Mouse (Mus musculus) neutrophil, adult 5-6 weeks (primary cell): ENCODE measurements at regions not wholly inside any gene's neighbourhood (a gene's known extent, or its start where the extent isn't known, plus 50 kb on each side); places are given as distances from the start of the nearest gene placed in this dataset.

Experiments
- ATAC-seq: fragments of 151-379, 151-347 bp; 2 replicates; pipeline ENCODE4 v1.8.0; 2017; ENCODE audit warnings: mild to moderate bottlenecking, moderate TSS enrichment; ENCODE audit not compliant: insufficient number of reproducible peaks, poor library complexity, low FRiP score, severe bottlenecking; ENCODE audit errors: extremely low read depth

DNA sequence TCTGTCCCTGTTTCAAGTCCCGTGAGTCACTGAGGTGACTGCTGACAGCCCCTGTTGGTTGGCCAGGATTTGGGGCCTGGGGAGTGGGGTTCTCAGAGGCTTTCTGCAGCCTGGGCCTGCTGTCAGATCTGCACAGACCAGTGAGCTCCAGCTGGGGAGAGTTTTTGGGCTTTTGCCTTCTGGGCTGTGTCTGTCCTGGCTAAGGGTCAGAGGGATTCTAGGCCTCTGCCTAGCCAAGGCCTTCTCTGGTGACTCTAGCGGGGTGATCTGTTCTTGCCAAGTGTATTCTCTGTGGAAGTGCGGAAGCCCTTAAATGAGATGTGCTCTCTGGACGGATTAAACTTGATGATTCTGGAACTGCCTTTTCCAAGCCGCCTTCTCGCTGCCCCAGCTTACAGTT, 131.2 kb upstream of the Pitx1 start:
- ATAC-seq: no peak

GRCm38 (mm10) chr13:55963005-55963620, 127.1 kb upstream of the Pitx1 start:
- ATAC-seq: peak; percentile 56; the same call in 1 of the 2 replicates

DNA sequence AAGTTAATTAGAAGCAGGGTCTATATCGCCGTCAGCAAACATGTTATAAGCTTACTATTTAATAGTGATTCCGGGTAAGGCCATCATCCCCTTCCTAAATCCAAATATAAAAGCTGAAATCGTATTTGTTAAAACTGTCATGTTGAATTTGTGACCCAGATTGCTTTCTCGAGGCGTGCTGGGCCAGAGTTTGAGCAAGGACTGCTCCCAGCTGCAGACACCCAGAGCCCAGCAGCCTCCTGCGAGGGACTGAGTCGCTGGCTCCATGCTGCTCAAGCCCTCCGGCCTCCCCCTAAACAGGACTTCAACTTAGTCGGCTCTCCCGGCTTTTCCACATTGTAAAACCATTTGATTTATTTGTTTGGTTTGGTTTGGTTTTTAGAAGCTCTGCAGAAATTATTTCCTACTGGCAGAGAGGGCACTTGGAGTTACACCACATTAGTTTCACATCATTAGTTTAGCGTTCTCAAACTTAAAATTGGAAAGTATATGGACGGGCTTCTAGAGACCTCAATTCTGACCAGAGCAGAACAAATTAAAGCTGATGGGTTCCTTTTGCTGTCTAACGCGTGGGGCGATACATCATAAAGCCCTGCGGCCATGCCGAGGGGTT, 126.4 kb upstream of the Pitx1 start:
- ATAC-seq: no peak

DNA sequence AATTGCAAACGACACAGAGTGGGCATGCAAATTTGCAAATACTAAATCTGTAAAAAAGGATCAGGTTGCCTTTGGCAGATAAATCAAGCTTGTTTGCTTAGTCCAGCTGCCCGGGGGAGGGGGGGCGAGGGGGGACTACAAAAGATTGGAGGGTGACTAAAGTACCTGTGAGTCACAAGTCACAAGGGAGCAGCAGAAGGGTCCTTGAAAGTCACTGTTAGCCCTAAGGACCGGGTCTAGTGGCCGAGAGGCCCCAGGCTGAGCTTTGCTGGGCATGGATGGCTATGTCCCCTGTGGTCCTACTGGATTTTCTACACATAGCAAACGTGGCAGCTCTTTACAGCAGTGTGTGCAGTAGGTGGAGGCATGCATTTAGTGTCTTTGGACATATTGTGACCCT, 118.4 kb upstream of the Pitx1 start:
- no peak for ATAC-seq

GRCm38 (mm10) chr13:55953426-55953825, 117.4 kb upstream of the Pitx1 start:
- ATAC-seq: no peak

DNA sequence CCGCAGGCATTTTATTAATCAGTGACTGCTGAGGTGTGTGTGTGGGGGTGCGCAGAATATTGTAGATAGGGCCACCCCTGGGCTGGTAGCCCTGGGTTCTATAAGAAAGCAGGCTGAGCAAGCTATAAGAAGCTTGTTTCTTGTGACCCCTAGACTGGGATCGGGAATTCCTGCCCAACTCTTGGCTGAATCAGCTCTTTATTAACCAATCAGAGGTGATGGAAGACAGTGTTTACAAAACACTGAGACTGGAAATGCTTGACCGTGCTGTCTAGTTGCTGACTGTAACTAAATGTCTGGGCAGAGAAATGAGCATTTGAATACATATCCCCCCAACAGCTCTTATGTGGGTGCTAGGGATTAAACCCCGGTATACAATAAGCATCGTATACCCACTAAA, 114.8 kb upstream of the Pitx1 start:
- no peak for ATAC-seq

DNA sequence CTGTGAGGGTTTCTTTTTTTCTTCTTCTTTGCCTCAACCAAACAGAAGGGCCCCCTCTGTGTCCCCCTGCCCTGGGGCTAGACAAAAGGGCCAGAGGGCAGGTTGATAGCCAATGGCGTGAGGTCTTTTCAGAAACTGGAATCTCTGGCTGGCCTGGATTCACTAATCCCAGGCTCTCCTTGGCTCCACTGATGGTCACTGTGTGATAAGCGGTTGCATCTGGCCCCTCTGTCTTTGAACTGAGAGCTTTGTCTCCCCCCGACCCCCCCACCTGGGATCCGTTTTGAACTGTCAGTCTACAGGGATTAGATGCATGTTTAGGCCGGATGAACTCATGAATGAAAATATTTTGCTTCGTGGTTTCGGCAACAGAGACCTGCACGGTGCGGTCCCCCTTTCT, 112.6 kb upstream of the Pitx1 start:
- ATAC-seq: no peak

- ATAC-seq: no peak
Measured at GRCm38 (mm10) chr13:55948144-55948543, 112.2 kb upstream of the Pitx1 start.

- ATAC-seq: no peak
Measured at GRCm38 (mm10) chr13:55937417-55937816, 101.4 kb upstream of the Pitx1 start.

GRCm38 (mm10) chr13:55937000-55937399, 101.0 kb upstream of the Pitx1 start:
- ATAC-seq: no peak

GRCm38 (mm10) chr13:55930637-55931036, 94.6 kb upstream of the Pitx1 start:
- ATAC-seq: no peak

- no peak for ATAC-seq
Measured at GRCm38 (mm10) chr13:55929814-55930213, 93.8 kb upstream of the Pitx1 start.

DNA sequence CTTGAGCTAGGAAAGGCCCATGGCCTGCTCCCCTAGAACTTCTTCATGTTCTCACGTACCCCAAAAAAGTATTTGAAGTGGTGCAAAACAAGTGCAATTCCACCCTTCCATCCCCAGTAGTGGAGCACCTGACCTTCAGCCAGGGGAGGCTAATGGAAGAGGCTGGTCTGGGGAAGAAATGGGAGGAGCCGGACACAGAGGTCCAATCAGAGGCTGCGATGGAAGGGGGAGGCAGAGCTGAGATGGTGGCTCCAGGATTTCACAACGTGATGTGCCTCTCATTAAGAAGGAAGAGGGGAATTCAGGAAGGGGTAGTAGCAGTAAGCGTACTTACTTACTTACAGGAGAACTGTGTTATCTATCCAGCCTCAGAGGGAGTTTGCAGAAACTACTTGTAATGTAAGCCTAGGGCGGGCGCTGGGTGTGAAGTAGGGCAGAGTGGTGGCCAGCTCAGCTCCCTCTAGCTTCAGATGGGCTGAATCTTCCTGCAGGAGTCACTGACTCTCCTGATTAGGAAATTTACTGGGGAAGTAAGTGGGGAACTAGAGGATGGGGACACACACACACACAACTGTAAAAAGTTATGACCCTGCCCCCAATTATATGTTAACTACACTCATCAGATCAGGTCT, 87.6 kb upstream of the Pitx1 start:
- no peak for ATAC-seq

GRCm38 (mm10) chr13:55917316-55917715, 81.3 kb upstream of the Pitx1 start:
- no peak for ATAC-seq

- no peak for ATAC-seq
Measured at GRCm38 (mm10) chr13:55912271-55912711, 76.3 kb upstream of the Pitx1 start.

- no peak for ATAC-seq
Measured at GRCm38 (mm10) chr13:55909941-55910340, 73.9 kb upstream of the Pitx1 start.

GRCm38 (mm10) chr13:55904884-55905283, 68.9 kb upstream of the Pitx1 start:
- peak; percentile 40; the same call in 1 of the 2 replicates for ATAC-seq

- no peak for ATAC-seq
Measured at GRCm38 (mm10) chr13:55902255-55902654, 66.3 kb upstream of the Pitx1 start.

GRCm38 (mm10) chr13:55900190-55900526, 64.2 kb upstream of the Pitx1 start:
- no peak for ATAC-seq

- no peak for ATAC-seq
Measured at GRCm38 (mm10) chr13:55899501-55900189, 63.7 kb upstream of the Pitx1 start.
